Mouse (Mus musculus) kidney, embryonic 16.5 days (tissue): Measurements from ENCODE around the gene Klk8. TPM values are rescaled to one million over a fixed set of nuclear protein-coding genes. Genes with fewer than 3 reads are reported as not detected.
A peak's percentile ranks its signal among the peaks of the same experiment; 100 is the strongest.

Experiments used
- ATAC-seq: fragments of 200-750 bp; cut with Nextera tagmentation; 2 replicates; pipeline ENCODE4 v1.8.0; 2017; ENCODE audit warnings: moderate TSS enrichment; ENCODE audit not compliant: low FRiP score, low TSS enrichment
- H3K27ac ChIP-seq: fragments of 300-500 bp; sonication (generic); 2 replicates; pipeline ENCODE4 v1.5.1; 2014; ENCODE audit warnings: low read length
- H3K27me3 ChIP-seq: fragments of 300-500 bp; sonication (generic); 2 replicates; pipeline ENCODE4 v1.6.1; 2014; ENCODE audit warnings: low read length, control low read depth, mixed read lengths; ENCODE audit not compliant: insufficient read depth
- H3K36me3 ChIP-seq: fragments of 300-500 bp; sonication (generic); 2 replicates; pipeline ENCODE4 v1.6.1; 2014; ENCODE audit warnings: low read length, control low read depth, mixed read lengths; ENCODE audit not compliant: insufficient read depth
- H3K4me1 ChIP-seq: fragments of 300-500 bp; sonication (generic); 2 replicates; pipeline ENCODE4 v1.6.1; 2014; ENCODE audit warnings: low read length, control low read depth, mixed read lengths; ENCODE audit not compliant: insufficient read depth
- H3K4me2 ChIP-seq: fragments of 300-500 bp; sonication (generic); replicated peaks from 2 replicates; pipeline ENCODE4 v1.6.1; 2014; ENCODE audit warnings: low read depth, low read length
- H3K4me3 ChIP-seq: fragments of 300-500 bp; sonication (generic); 2 replicates; pipeline ENCODE4 v1.5.1; 2014; ENCODE audit warnings: mild to moderate bottlenecking, low read length
- H3K9ac ChIP-seq: fragments of 300-500 bp; sonication (generic); replicated peaks from 2 replicates; pipeline ENCODE4 v1.6.1; 2014; ENCODE audit warnings: low read length
- H3K9me3 ChIP-seq: fragments of 300-500 bp; sonication (generic); 2 replicates; pipeline ENCODE4 v1.6.1; 2016; ENCODE audit warnings: low read length, control low read depth
- whole genome bisulfite sequencing: fragments of 180-500 bp; shearing (Covaris S2); extraction: QIAGEN DNeasy Blood & Tissue Kit; methylation state at CpG from one replicate; pipeline ENCODE4 v1.1.7; 2014; 5-methylcytosine and 5-hydroxymethylcytosine counted together
- polyA plus RNA-seq: library from polyadenylated mRNA; unstranded; fragments of >200 nt; fragmentation: Nextera tagmentation; extraction: Ambion mirVana; gene quantifications from 2 replicates; pipeline ENCODE4 v1.2.1, GENCODE M21; 2015

Gene Klk8
- polyA plus RNA-seq, 1 experiment from 2014 or later: 31.2 TPM

- no peaks in the 10 kb centered on the region for H3K4me1 ChIP-seq
- no peaks in the 10 kb centered on the region for H3K9me3 ChIP-seq
- no peak overlapping the region for H3K4me3 ChIP-seq
- no peak overlapping the region for H3K4me2 ChIP-seq
- no peak for ATAC-seq
- H3K36me3 ChIP-seq: no peaks in the 10 kb centered on the region
- H3K27ac ChIP-seq: no peak overlapping the region
- no peak overlapping the region for H3K9ac ChIP-seq
- no peaks in the 10 kb centered on the region for H3K27me3 ChIP-seq
- 60% methylated on average over 6 of the region's 6 CpGs for WGBS
Observed at GRCm38 (mm10) chr7:43774802-43775201, 22.6 kb upstream of the Klk8 start.

DNA sequence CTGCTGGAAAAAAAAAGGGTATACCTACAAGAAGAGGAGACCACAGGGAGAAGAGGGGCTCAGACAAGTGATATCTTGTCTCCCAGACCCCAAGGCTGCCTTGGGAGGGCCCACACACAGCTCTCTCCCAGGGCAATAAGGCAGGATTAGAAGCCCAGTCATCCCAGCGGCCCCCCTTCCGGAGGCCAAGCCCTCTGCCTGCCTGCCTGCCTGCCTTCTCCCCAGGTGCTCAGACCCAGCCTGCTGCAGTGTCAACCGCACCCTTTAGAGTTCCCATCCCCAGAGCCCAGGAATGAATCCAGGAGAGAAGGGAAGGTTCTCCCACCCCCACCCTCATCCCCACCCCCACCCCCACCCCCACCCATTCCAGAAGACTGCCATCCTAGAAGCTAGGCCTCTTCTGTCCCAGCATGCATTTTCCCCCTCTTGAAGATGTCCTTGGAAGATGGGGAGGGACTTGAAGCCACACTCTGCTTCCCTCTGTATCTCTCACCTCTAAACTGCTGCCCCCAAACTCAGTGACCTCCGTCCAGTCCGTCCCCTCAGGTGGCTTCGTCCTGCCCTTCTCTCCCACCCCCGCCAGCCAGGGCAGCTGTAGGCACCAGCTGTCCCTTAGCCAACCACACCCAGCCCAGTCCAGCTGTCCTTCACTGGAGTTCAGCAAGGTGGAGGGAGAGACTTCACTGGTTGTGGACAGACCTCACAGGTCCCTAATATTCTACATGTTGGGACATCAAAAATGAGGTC lies 21.9 kb upstream of the Klk8 start:
- 55% methylated on average over 6 of the region's 7 CpGs for WGBS
- H3K27me3 ChIP-seq: no peaks in the 10 kb centered on the region
- ATAC-seq: no peak

DNA sequence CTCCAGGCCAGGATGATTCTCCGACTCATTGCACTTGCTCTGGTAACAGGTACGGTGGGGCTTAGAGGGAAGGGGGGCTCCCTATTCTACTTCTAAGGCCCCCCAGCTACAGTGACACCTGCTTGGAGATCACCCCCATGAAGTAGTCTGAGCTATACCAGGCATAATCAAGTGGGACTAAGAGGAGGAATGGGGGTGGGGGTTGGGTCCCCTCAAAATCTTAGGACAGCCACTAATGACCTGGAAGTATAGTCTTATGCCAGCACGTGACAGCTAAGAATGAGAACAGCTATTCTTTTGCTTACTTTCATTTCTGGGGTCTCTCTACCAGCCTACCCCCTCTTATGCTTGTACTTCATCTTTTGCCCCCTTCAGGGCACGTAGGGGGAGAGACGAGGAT lies 20.9 kb upstream of the Klk8 start:
- no peaks in the 10 kb centered on the region for H3K4me1 ChIP-seq
- 86% methylated on average over 5 of the region's 5 CpGs for WGBS
- no peak overlapping the region for H3K9ac ChIP-seq
- no peaks in the 10 kb centered on the region for H3K27me3 ChIP-seq
- no peak overlapping the region for H3K4me2 ChIP-seq
- no peak overlapping the region for H3K4me3 ChIP-seq
- no peak overlapping the region for H3K27ac ChIP-seq
- no peak for ATAC-seq
- H3K36me3 ChIP-seq: no peaks in the 10 kb centered on the region
- H3K9me3 ChIP-seq: no peaks in the 10 kb centered on the region

More for the DNA sequence above, 21.9 kb upstream of the Klk8 start:
- no peak overlapping the region for H3K9ac ChIP-seq
- H3K4me3 ChIP-seq: no peak overlapping the region
- H3K4me2 ChIP-seq: no peak overlapping the region
- no peaks in the 10 kb centered on the region for H3K36me3 ChIP-seq
- no peaks in the 10 kb centered on the region for H3K9me3 ChIP-seq
- no peak overlapping the region for H3K27ac ChIP-seq
- H3K4me1 ChIP-seq: no peaks in the 10 kb centered on the region

GRCm38 (mm10) chr7:43777423-43777822 lies 20.0 kb upstream of the Klk8 start:
- H3K27ac ChIP-seq: no peak overlapping the region
- 0 out of 2 replicates have a peak, but pooled peaks cover 4% of the 10 kb centered on the region for H3K4me1 ChIP-seq
- 83% methylated on average over 12 of the region's 12 CpGs for WGBS
- no peak overlapping the region for H3K4me2 ChIP-seq
- H3K27me3 ChIP-seq: no peaks in the 10 kb centered on the region
- ATAC-seq: no peak
- H3K9ac ChIP-seq: no peak overlapping the region
- H3K36me3 ChIP-seq: no peaks in the 10 kb centered on the region
- H3K9me3 ChIP-seq: no peaks in the 10 kb centered on the region
- no peak overlapping the region for H3K4me3 ChIP-seq

DNA sequence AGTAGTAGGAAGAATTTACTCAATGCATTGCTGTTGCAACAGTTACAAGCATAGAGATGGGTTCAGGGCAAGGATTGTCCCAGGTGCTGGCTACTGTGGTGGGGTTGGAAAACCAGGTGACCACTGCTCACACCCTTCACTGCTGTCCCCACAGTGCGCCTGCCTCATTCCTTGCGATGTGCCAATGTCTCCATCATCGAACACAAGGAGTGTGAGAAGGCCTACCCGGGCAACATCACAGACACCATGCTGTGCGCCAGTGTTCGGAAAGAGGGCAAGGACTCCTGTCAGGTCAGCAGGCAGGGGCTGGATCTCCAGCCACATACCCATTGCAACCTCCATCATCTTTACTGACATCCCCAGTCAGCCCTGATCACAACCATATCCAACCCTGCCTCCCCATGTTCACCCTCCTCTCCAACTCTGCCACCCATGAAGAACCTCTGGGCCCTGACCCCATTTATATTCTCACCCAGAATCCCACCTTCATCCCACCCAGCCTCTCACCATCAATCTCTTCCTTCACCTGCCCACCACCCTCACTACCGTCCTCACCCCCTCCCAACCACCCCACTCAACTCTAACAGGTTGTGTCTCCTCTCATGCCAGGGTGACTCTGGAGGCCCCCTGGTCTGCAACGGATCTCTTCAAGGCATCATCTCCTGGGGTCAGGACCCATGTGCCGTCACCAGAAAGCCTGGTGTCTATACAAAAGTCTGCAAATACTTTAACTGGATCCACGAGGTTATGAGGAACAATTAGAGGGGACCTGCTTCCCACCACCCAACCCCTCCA lies 19.0 kb upstream of the Klk8 start:
- H3K36me3 ChIP-seq: no peaks in the 10 kb centered on the region
- H3K27me3 ChIP-seq: no peaks in the 10 kb centered on the region; the same call in 1 of the 2 replicates
- whole genome bisulfite sequencing: 91% methylated on average over 10 of the region's 10 CpGs
- no peak overlapping the region for H3K27ac ChIP-seq
- H3K4me1 ChIP-seq: peaks cover 8% of the 10 kb centered on the region; the same call in 1 of the 2 replicates
- no peaks in the 10 kb centered on the region for H3K9me3 ChIP-seq
- H3K9ac ChIP-seq: no peak overlapping the region
- no peak overlapping the region for H3K4me3 ChIP-seq
- no peak for ATAC-seq
- no peak overlapping the region for H3K4me2 ChIP-seq

DNA sequence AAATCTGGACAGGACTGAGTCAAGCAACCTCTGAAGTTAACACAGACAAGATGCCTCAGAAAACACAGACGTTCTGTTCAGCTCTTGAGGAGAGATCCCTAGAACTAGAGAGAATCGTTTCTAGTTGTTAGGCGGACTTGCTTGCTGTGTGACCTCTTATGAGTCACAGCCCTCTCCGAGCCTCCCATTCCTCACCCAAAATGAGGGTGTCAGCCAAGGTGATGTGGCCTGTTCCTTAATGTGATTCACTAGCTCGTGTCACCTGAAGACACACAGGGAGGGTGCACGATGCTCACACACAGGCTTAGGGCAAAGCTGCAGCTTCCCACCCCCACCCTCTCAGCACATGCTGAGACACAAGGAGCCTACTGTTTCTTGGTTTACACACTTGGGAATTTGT lies 17.1 kb upstream of the Klk8 start:
- peaks cover 2% of the 10 kb centered on the region; the same call in 1 of the 2 replicates for H3K27me3 ChIP-seq
- WGBS: 58% methylated on average over 6 of the region's 6 CpGs
- no peak overlapping the region for H3K4me3 ChIP-seq
- H3K9ac ChIP-seq: no peak overlapping the region
- H3K9me3 ChIP-seq: no peaks in the 10 kb centered on the region
- H3K4me1 ChIP-seq: peaks cover 8% of the 10 kb centered on the region; the same call in 1 of the 2 replicates
- no peak for ATAC-seq
- no peak overlapping the region for H3K27ac ChIP-seq
- no peak overlapping the region for H3K4me2 ChIP-seq
- no peaks in the 10 kb centered on the region for H3K36me3 ChIP-seq

DNA sequence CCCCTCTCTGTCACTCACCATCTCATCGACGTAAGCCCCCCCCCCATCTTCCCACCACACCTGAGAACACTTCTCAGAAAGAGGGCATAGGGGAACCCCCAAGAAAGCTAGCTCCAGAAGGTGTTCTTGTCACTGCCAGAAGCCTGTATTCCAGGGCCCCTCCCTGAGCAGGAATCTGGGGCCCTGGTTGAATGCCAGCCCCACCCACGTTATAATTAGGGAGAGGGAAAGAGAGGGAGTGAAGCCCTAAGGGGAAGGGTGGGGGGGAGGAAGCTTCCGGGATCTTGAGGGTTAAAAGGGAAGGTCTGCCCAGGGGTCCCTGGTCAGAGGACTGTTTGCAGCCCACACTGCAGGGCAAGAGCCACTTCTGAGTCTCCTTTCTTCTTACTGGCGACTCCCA lies 16.6 kb upstream of the Klk8 start, which contains the start of gene Klk10:
Klk10 (plus strand) TSS at position 290 of the 400 bp plus-strand sequence.
- H3K36me3 ChIP-seq: no peaks in the 10 kb centered on the region
- ATAC-seq: no peak
- H3K4me1 ChIP-seq: peaks cover 8% of the 10 kb centered on the region; the same call in 1 of the 2 replicates
- no peak within 1 kb of the TSS for H3K9ac ChIP-seq
- 55% methylated on average over 5 of the region's 5 CpGs for WGBS
- no peak within 1 kb of the TSS for H3K4me3 ChIP-seq
- H3K4me2 ChIP-seq: no peak within 1 kb of the TSS
- no peak within 1 kb of the TSS for H3K27ac ChIP-seq
- no peaks in the 10 kb centered on the region for H3K9me3 ChIP-seq
- peaks cover 2% of the 10 kb centered on the region; the same call in 1 of the 2 replicates for H3K27me3 ChIP-seq

GRCm38 (mm10) chr7:43781541-43781940 lies 15.8 kb upstream of the Klk8 start:
- Histone ChIP-seq H3K9me3 (no peaks in the 10 kb centered on the region), H3K9ac (no peak overlapping the region), H3K27ac (no peak overlapping the region), H3K4me2 (no peak overlapping the region), H3K4me3 (no peak overlapping the region), H3K36me3 (no peaks in the 10 kb centered on the region), H3K4me1 (peaks cover 8% of the 10 kb centered on the region; the same call in 1 of the 2 replicates), H3K27me3 (peaks cover 2% of the 10 kb centered on the region; the same call in 1 of the 2 replicates)
- ATAC-seq: no peak
- WGBS: 84% methylated on average over 11 of the region's 11 CpGs

- 6% methylated on average over 36 of the region's 36 CpGs for WGBS
- Histone ChIP-seq H3K4me1 (peaks cover 8% of the 10 kb centered on the region; the same call in 1 of the 2 replicates), H3K36me3 (no peaks in the 10 kb centered on the region), H3K27me3 (peaks cover 2% of the 10 kb centered on the region; the same call in 1 of the 2 replicates), H3K27ac (no peak overlapping the region), H3K4me2 (peak overlapping the region; percentile 60), H3K9me3 (no peaks in the 10 kb centered on the region), H3K4me3 (peak overlapping the region; percentile 31), H3K9ac (peak overlapping the region; percentile 53)
- peak; percentile 88 for ATAC-seq
Observed at GRCm38 (mm10) chr7:43782275-43783265, 14.8 kb upstream of the Klk8 start.
